Mouse (Mus musculus): ENCODE measurements around the gene Ahnak. TPM values are rescaled to one million over a fixed set of nuclear protein-coding genes. Genes with fewer than 3 reads are reported as not detected.
A peak's percentile ranks its signal among the peaks of the same experiment; 100 is the strongest.
"Not testable (repeated sequence)": the region's sequence is repeated elsewhere in the genome, so short reads cannot be mapped to it uniquely, and the experiment has no call there.

Ahnak gene
- polyA plus RNA-seq, 1 experiment, result 14.7 TPM

DNA sequence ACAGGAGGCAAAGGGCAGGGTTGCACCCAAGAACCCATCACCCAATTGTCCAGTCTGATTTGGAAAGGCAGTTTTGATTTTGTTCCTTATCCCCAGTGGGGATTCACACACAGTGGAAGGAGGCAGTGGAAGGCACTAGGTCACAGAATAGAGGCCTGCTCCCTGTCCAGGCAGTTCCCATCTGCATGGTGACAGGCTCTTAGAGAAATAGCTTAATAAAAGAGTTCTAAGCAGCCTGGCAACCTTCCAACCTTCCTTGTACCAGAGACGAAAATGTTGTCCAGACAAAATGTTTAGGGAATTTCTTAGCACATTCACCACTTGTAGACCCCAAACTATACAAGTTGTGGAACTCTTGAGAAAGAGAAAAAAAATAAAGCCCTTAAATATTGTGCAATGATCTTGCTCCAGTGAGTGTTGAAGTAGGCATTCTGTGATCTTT lies 58.9 kb downstream of the Ahnak start:
- no peaks in the 10 kb centered on the region for H3K27me3 ChIP-seq (ENCODE audit: control insufficient read depth, insufficient read depth, low read length)
- peaks cover 11% of the 10 kb centered on the region for H3K4me1 ChIP-seq (ENCODE audit: control insufficient read depth, insufficient read depth, insufficient read length, low read length)
- H3K27ac ChIP-seq (ENCODE audit: insufficient read depth, low read depth, low read length), result peak overlapping the region; percentile 45; the same call in 1 of the 2 replicates
- no peak overlapping the region for H3K4me3 ChIP-seq (ENCODE audit: low read depth, low read length)
- TF ChIP-seq POLR2A (IDR thresholded peaks at IDR 0.05; ENCODE audit: low read depth, low read length) (no peak), CTCF (IDR thresholded peaks at IDR 0.05; ENCODE audit: extremely low read depth, insufficient read length, insufficient replicate concordance, low read depth, low read length) (no peak)
- H3K36me3 ChIP-seq (ENCODE audit: control insufficient read depth, insufficient read depth, low read length), result no peaks in the 10 kb centered on the region
- 19% methylated on average over 1 of the region's 1 CpGs for WGBS

DNA sequence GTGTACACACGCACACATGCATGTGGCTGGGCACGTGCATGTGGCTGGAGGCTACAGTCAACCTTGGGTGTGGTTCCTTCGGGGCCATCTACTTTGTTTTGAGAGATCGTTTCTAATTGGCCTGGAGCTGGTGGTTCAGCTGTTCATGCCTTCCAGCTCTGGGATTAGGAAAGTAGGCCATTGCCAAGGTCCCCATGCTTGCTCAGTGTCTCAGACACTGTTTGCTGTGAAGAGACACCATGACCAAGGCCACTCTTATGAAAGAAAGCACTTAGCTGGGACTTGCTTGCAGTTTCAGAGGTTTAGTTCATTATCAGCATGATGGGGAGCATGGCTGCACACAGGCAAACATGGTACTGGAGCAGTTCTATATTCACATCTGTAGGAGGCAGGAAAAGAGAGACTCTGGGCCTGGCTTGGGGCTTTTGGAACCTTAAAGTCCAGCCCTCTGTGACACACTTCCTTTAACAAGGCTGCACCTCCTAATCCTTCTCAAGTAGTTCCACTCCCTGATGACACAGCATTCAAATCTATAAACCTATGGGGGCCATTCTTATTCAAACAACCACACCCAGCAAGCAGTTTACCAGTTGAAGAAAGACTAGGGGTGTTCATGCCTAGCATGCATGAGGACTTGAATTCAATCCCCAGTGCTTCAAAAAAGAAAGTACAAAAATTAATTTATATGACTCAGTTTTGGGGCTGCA lies 60.0 kb downstream of the Ahnak start:
- Histone ChIP-seq H3K27me3 (ENCODE audit: control insufficient read depth, insufficient read depth, low read length) (no peaks in the 10 kb centered on the region), H3K4me1 (ENCODE audit: control insufficient read depth, insufficient read depth, insufficient read length, low read length) (peaks cover 11% of the 10 kb centered on the region), H3K36me3 (ENCODE audit: control insufficient read depth, insufficient read depth, low read length) (no peaks in the 10 kb centered on the region), H3K27ac (ENCODE audit: insufficient read depth, low read depth, low read length) (no peak overlapping the region), H3K4me3 (ENCODE audit: low read depth, low read length) (no peak overlapping the region)
- 93% methylated on average over 4 of the region's 4 CpGs for WGBS
- TF ChIP-seq POLR2A (IDR thresholded peaks at IDR 0.05; ENCODE audit: low read depth, low read length) (no peak), CTCF (IDR thresholded peaks at IDR 0.05; ENCODE audit: extremely low read depth, insufficient read length, insufficient replicate concordance, low read depth, low read length) (no peak)

DNA sequence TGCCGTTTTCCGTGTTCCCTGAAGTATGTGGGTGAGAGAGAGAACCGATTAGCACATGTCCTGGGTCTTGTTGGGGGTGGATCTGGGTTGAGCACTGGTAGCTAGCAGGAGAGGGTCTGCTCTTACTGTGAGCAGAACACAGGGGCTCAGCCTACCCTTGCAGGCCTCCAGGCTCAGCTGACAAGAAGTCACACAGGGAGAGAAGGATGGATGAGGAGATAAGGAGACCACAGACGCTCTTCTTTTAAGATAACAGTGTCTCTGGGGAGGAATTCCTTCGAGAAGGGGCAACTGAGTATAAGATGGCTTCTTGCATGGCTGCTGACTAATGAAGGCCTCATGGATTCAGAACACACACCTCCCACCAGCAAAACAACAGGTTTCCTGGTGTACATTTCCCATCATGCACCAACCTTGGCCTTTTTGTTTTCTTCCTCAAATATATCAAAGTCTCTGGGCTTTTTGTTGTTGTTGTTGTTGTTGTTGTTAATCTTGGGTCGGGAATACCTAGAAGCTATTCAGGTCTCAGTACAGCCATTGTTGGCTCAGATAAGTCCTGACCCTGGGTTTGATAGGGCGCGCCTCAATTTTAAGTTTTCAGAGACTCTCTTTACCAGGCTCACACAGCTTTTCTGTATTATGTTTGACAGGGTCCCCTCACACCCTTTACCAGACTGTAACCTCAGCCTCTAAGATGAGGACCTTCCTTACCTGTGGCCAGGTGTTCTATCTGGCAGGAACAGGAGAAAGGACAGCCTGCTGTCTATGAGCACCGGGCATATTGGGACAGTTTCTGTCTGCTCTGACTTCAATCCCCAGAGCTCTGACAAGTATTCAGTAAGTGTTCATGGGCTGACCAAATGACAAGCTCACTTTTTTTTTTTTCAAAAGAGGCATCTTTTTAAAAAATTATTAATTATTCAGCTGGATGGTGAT lies 61.5 kb downstream of the Ahnak start:
- TF ChIP-seq POLR2A (IDR thresholded peaks at IDR 0.05; ENCODE audit: low read depth, low read length) (no peak), CTCF (IDR thresholded peaks at IDR 0.05; ENCODE audit: extremely low read depth, insufficient read length, insufficient replicate concordance, low read depth, low read length) (no peak)
- 83% methylated on average over 9 of the region's 9 CpGs for WGBS
- H3K4me1 ChIP-seq (ENCODE audit: control insufficient read depth, insufficient read depth, insufficient read length, low read length), result peaks cover 11% of the 10 kb centered on the region
- no peaks in the 10 kb centered on the region for H3K27me3 ChIP-seq (ENCODE audit: control insufficient read depth, insufficient read depth, low read length)
- H3K4me3 ChIP-seq (ENCODE audit: low read depth, low read length), result no peak overlapping the region
- H3K36me3 ChIP-seq (ENCODE audit: control insufficient read depth, insufficient read depth, low read length), result no peaks in the 10 kb centered on the region
- no peak overlapping the region for H3K27ac ChIP-seq (ENCODE audit: insufficient read depth, low read depth, low read length)

DNA sequence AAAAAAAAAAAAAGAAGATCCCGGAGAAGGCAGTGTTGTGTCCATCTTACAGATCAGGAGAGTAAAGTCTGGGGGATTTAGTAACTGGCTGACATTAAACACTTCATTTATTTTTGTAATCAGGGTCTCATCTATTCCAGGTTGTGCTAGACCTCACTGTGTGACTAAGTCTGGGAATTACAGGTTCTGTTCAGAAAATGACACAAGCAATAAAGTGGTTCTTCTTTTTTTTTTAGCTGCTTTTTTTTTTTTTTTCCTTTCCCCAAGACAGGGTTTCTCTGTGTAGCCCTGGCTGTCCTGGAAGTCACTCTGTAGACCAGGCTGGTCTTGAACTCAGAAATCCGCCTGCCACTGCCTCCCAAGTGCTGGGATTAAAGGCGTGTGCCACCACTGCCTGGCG lies 62.9 kb downstream of the Ahnak start:
- not testable (repeated sequence) for H3K4me1 ChIP-seq (ENCODE audit: control insufficient read depth, insufficient read depth, insufficient read length, low read length); H3K4me3 ChIP-seq (ENCODE audit: low read depth, low read length); H3K36me3 ChIP-seq (ENCODE audit: control insufficient read depth, insufficient read depth, low read length); H3K27ac ChIP-seq (ENCODE audit: insufficient read depth, low read depth, low read length); H3K27me3 ChIP-seq (ENCODE audit: control insufficient read depth, insufficient read depth, low read length)
- WGBS, result 94% methylated on average over 4 of the region's 4 CpGs

DNA sequence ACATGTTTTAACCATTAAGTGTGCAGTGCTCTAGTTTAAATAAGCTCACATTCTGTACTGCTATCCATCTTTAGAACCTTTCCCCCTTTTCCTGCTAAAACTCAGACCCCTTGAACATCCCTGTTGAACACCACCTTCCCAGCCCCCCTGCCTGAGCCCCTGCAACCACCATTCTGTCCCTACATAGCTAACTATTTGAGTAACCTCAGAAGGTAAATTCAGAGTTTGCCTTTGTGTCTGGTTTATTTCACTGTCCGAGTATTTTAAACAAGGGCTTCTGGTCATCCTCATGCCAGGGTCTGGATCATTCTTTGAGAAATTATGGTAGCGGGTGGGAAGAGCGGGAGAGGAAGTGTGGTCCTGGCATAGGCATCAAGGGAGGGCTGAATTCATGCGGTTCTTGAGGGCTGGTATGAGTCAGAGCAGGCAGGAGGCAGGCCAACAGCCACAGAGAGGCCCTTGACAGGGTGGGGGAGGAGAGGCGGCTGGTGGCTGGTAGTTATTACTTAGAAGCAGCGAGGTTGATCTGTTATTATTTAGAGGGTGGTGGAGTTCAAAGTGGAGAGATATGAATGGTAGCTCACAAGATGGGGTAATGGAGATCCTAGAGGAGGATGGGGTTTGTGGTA lies 63.8 kb downstream of the Ahnak start:
- no peaks in the 10 kb centered on the region for H3K27me3 ChIP-seq (ENCODE audit: control insufficient read depth, insufficient read depth, low read length)
- H3K27ac ChIP-seq (ENCODE audit: insufficient read depth, low read depth, low read length), result peak overlapping the region; percentile 26; the same call in 1 of the 2 replicates

DNA sequence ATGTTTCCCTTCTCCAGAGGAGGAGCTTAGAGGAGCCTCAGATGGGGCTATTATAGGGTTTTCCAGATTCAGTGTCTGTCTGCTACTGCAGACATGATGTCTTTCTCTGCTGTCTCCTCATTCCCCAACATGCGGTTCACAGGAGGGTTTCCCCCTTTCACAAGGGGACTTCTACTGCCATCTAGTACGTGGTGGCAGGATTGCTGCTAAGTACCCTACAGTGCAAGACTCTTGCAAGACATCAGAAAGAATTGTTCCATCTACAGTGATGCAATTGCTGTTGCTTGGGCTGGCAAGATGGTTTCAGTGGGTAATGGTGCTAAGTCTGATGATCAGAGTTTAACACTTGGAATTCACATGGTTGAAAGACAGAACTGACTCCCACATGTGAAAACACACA lies 66.1 kb downstream of the Ahnak start:
- 32% methylated on average over 2 of the region's 2 CpGs for WGBS
- Histone ChIP-seq H3K27ac (ENCODE audit: insufficient read depth, low read depth, low read length) (no peak overlapping the region), H3K27me3 (ENCODE audit: control insufficient read depth, insufficient read depth, low read length) (no peaks in the 10 kb centered on the region), H3K4me3 (ENCODE audit: low read depth, low read length) (no peak overlapping the region), H3K4me1 (ENCODE audit: control insufficient read depth, insufficient read depth, insufficient read length, low read length) (no peaks in the 10 kb centered on the region; the same call in 1 of the 2 replicates), H3K36me3 (ENCODE audit: control insufficient read depth, insufficient read depth, low read length) (no peaks in the 10 kb centered on the region)
- TF ChIP-seq POLR2A (IDR thresholded peaks at IDR 0.05; ENCODE audit: low read depth, low read length) (no peak), CTCF (IDR thresholded peaks at IDR 0.05; ENCODE audit: extremely low read depth, insufficient read length, insufficient replicate concordance, low read depth, low read length) (no peak)

More for the DNA sequence above, 63.8 kb downstream of the Ahnak start:
- WGBS, result 47% methylated on average over 6 of the region's 6 CpGs
- TF ChIP-seq CTCF (IDR thresholded peaks at IDR 0.05; ENCODE audit: extremely low read depth, insufficient read length, insufficient replicate concordance, low read depth, low read length), result no peak
- H3K36me3 ChIP-seq (ENCODE audit: control insufficient read depth, insufficient read depth, low read length), result no peaks in the 10 kb centered on the region
- peaks cover under 1% of the 10 kb centered on the region; the same call in 1 of the 2 replicates for H3K4me1 ChIP-seq (ENCODE audit: control insufficient read depth, insufficient read depth, insufficient read length, low read length)
- no peak overlapping the region for H3K4me3 ChIP-seq (ENCODE audit: low read depth, low read length)
